Mouse (Mus musculus) gastrocnemius, adult 2 months (tissue): ENCODE data around the gene Smarca4. TPM values are rescaled to one million over a fixed set of nuclear protein-coding genes. Genes with fewer than 3 reads are reported as not detected.

Experiments used
- DNase-seq: peaks from one replicate; pipeline ENCODE4 v3.0.0; 2022
- H3K27ac ChIP-seq: fragments of 200-600 bp; 2 replicates; pipeline ENCODE4 v1.8.1; 2022; ENCODE audit warnings: mild to moderate bottlenecking
- H3K4me3 ChIP-seq: fragments of 200-600 bp; 2 replicates; pipeline ENCODE4 v1.8.1; 2022; ENCODE audit warnings: mild to moderate bottlenecking, moderate library complexity
- CTCF ChIP-seq: fragments of 200-600 bp; IDR thresholded peaks from 2 replicates; pipeline ENCODE4 v1.8.1; 2022; ENCODE audit warnings: antibody characterized with exemption, mild to moderate bottlenecking, moderate library complexity
- intact Hi-C: fragments of 180-260 bp; cut with DNase I; formaldehyde crosslinking; loops from one replicate; pipeline ENCODE4 v1.15.1; 2025
- total RNA-seq, 2 experiments: library from RNA; stranded (reverse); gene quantifications; 2 replicates each; pipeline ENCODE4 v1.2.3; 2021

The Smarca4 gene
- total RNA-seq, 2 experiments from 2014 or later: 39.0 to 40.7 TPM

DNA sequence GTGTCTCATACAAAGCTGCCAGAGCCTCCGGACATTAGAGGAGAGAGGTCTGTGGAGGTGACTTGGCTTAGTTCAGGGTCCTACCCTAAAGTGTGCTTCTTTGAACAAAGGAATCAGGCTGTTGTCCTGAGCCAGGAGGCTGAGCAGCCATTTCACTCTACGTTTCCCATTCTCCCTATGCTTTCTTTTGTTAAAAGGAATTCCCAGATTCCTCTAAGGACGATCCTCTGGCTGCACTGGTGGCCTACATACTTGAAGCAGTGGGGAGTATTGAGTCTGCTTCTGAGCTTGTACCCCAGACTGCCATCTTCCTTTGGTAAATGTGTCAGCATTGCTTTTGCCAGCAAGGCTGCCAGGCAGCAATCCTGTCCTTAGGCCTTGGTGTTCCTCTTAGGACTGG lies 17.1 kb downstream of the Smarca4 start:
- intact Hi-C loops: no loop called here
- Histone ChIP-seq H3K27ac (peak overlapping the region; percentile 63), H3K4me3 (no peak overlapping the region)
- DNase-seq: no peak
- TF ChIP-seq CTCF: no peak

DNA sequence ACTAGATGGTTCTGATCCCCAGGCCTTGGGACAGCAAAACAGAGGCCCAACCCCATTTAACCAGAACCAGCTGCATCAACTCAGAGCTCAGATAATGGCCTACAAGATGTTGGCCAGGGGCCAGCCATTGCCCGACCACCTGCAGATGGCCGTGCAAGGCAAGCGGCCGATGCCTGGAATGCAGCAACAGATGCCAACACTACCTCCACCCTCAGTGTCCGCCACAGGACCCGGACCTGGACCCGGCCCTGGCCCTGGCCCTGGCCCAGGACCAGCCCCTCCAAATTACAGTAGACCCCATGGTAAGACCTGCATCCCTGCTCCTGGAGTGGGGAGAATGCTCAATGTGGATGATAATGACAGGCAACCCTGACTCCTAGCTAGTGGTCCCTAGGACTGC lies 19.7 kb downstream of the Smarca4 start:
- DNase-seq: no peak
- Histone ChIP-seq H3K27ac (no peak overlapping the region), H3K4me3 (no peak overlapping the region)
- intact Hi-C loops: no loop called here
- TF ChIP-seq CTCF: no peak

DNA sequence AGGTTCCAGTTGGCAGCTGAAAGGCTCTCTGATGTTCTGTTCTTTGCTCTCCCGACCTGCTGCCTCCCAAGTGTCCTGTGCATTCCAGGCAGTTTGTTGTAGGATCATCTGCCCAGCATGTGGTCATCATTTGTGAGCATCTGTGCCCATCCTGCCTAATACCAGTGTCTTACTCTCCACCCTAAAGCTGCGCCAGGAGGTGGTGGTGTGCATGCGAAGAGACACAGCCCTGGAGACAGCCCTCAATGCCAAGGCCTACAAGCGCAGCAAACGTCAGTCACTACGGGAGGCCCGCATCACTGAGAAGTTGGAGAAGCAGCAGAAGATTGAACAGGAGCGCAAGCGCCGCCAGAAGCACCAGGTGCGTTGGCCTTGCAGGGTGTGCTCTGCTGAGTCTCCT lies 23.1 kb downstream of the Smarca4 start:
- intact Hi-C loops: no loop called here
- H3K4me3 ChIP-seq: no peak overlapping the region
- H3K27ac ChIP-seq: no peak overlapping the region
- no peak for DNase-seq
- no peak for TF ChIP-seq CTCF

DNA sequence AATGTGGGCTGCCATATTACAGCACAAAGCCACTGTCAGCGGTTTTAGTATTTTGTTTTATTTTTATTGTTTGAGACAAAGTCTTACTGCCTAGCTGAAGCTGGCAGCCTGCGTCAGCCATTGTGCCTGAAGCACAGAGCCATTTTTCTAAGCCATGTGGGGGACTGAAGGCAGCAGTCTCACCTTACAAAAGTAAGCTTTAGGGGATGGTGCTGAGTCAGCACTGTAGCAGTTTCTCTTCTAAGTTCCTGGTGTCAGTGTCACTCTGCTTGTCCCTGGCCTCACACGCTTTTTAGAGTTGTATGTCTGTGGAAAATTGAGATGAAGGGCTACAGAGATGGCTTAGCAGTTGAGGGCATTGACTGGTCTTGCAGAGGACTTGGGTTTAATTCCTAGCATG lies 30.4 kb downstream of the Smarca4 start:
- TF ChIP-seq CTCF: no peak
- intact Hi-C loops: no loop called here
- H3K27ac ChIP-seq: no peak overlapping the region
- H3K4me3 ChIP-seq: no peak overlapping the region
- DNase-seq: no peak

GRCm38 (mm10) chr9:21647721-21648120 lies 31.8 kb downstream of the Smarca4 start:
- Histone ChIP-seq H3K27ac (no peak overlapping the region), H3K4me3 (no peak overlapping the region)
- intact Hi-C loops: no loop called here
- DNase-seq: no peak
- no peak for TF ChIP-seq CTCF

- Histone ChIP-seq H3K4me3 (no peak overlapping the region), H3K27ac (no peak overlapping the region)
- intact Hi-C loops: no loop called here
- no peak for TF ChIP-seq CTCF
- no peak for DNase-seq
Observed at GRCm38 (mm10) chr9:21652263-21652662, 36.3 kb downstream of the Smarca4 start.

- H3K4me3 ChIP-seq: no peak overlapping the region
- no peak for DNase-seq
- intact Hi-C loops: no loop called here
- H3K27ac ChIP-seq: no peak overlapping the region
- no peak for TF ChIP-seq CTCF
Observed at GRCm38 (mm10) chr9:21653253-21653652, 37.3 kb downstream of the Smarca4 start.

DNA sequence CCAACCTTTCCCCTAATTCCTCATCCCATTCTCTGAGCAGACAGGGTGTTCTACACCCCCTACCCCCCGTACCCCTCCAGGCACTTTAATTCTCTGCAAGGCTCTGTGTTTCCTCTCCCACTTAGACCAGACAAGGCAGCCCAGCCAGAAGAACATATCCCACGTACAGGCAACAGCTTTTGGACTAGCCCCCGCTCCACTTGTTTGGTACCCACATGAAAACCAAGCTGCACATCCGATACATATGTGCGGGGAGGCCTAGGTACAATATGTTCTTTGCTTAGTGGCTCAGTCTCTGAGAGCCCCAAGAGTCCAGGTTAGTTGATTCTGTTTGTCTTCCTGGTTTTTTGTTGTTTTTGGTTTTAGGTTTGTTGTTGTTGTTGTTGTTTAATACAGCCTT lies 46.1 kb downstream of the Smarca4 start:
- no peak for TF ChIP-seq CTCF
- H3K27ac ChIP-seq: no peak overlapping the region
- intact Hi-C loops: no loop called here
- no peak overlapping the region for H3K4me3 ChIP-seq
- DNase-seq: no peak

GRCm38 (mm10) chr9:21668946-21669345 lies 53.0 kb downstream of the Smarca4 start:
- no peak for TF ChIP-seq CTCF
- no peak overlapping the region for H3K4me3 ChIP-seq
- intact Hi-C loops: no loop called here
- no peak for DNase-seq
- H3K27ac ChIP-seq: no peak overlapping the region

- no peak for TF ChIP-seq CTCF
- intact Hi-C loops: loop anchor here (5.0 kb wide), 1 partner anchor 68 kb away; no protein-coding TSS in a partner anchor
- Histone ChIP-seq H3K27ac (no peak overlapping the region), H3K4me3 (no peak overlapping the region)
- DNase-seq: no peak
Observed at GRCm38 (mm10) chr9:21670354-21670753, 54.4 kb downstream of the Smarca4 start.

GRCm38 (mm10) chr9:21671753-21672152 lies 55.8 kb downstream of the Smarca4 start:
- no peak overlapping the region for H3K27ac ChIP-seq
- intact Hi-C loops: loop anchor here (5.0 kb wide), 1 partner anchor 69 kb away; no protein-coding TSS in a partner anchor
- H3K4me3 ChIP-seq: no peak overlapping the region
- no peak for TF ChIP-seq CTCF
- no peak for DNase-seq

GRCm38 (mm10) chr9:21677706-21678105 lies 61.7 kb downstream of the Smarca4 start:
- no peak for DNase-seq
- intact Hi-C loops: no loop called here
- TF ChIP-seq CTCF: no peak
- Histone ChIP-seq H3K27ac (no peak overlapping the region), H3K4me3 (no peak overlapping the region)

DNA sequence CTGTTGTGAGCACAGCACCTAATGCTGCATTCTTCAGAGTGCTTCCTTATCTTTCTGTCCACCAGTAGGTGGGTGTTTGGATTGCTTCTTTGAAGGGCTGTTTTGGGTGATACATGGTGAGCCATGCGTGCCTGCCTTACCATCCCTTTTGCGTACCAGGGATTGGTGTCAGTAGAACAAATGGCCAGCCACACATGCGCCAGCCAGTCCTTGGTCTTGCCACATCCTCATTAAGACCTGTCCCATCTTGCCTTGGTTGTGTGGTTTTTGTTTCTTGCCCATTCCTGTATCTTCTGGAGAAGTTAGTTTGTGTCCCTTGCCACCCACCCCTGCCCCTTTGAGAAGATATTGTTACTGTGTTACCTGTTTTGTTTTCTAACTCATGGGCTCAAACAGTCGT lies 64.5 kb downstream of the Smarca4 start:
- DNase-seq: no peak
- Histone ChIP-seq H3K27ac (no peak overlapping the region), H3K4me3 (no peak overlapping the region)
- TF ChIP-seq CTCF: no peak
- intact Hi-C loops: no loop called here

- Histone ChIP-seq H3K27ac (no peak overlapping the region), H3K4me3 (no peak overlapping the region)
- TF ChIP-seq CTCF: peak; percentile 40
- intact Hi-C loops: no loop called here
- DNase-seq: no peak
Observed at GRCm38 (mm10) chr9:21682827-21683226, 66.9 kb downstream of the Smarca4 start.

- TF ChIP-seq CTCF: no peak
- intact Hi-C loops: no loop called here
- Histone ChIP-seq H3K27ac (peak overlapping the region; percentile 31), H3K4me3 (no peak overlapping the region)
- DNase-seq: peak; percentile 32
Observed at GRCm38 (mm10) chr9:21683897-21684296, 67.9 kb downstream of the Smarca4 start.
